Mouse (Mus musculus): Measurements from ENCODE around the gene Gng4. TPM values are rescaled to one million over a fixed set of nuclear protein-coding genes. Genes with fewer than 3 reads are reported as not detected.

Gene Gng4
- total RNA-seq, 4 experiments from 2014 or later: 0.22 to 0.41 (median 0.31) TPM

- DNase-seq (ENCODE audit: low spot score): no peak
Observed at GRCm38 (mm10) chr13:13818696-13819095, 34.8 kb downstream of the Gng4 start.

- no peak for DNase-seq (ENCODE audit: low spot score)
Observed at GRCm38 (mm10) chr13:13820234-13821123, 36.6 kb downstream of the Gng4 start.

GRCm38 (mm10) chr13:13824946-13825345 lies 41.1 kb downstream of the Gng4 start:
- no peak for DNase-seq (ENCODE audit: low spot score)

GRCm38 (mm10) chr13:13826533-13826932 lies 42.7 kb downstream of the Gng4 start:
- DNase-seq (ENCODE audit: low spot score): no peak

GRCm38 (mm10) chr13:13828125-13828524 lies 44.3 kb downstream of the Gng4 start:
- no peak for DNase-seq (ENCODE audit: low spot score)

- DNase-seq (ENCODE audit: low spot score): no peak
Observed at GRCm38 (mm10) chr13:13830469-13831074, 46.7 kb downstream of the Gng4 start.

GRCm38 (mm10) chr13:13835180-13835579 lies 51.3 kb downstream of the Gng4 start:
- no peak for DNase-seq (ENCODE audit: low spot score)

- no peak for DNase-seq (ENCODE audit: low spot score)
Observed at GRCm38 (mm10) chr13:13845021-13845420, 61.2 kb downstream of the Gng4 start.

- DNase-seq (ENCODE audit: low spot score): no peak
Observed at GRCm38 (mm10) chr13:13847075-13847599, 63.3 kb downstream of the Gng4 start.

GRCm38 (mm10) chr13:13857190-13857589 lies 73.3 kb downstream of the Gng4 start:
- no peak for DNase-seq (ENCODE audit: low spot score)

- DNase-seq (ENCODE audit: low spot score): no peak
Observed at GRCm38 (mm10) chr13:13862346-13862745, 78.5 kb downstream of the Gng4 start.

GRCm38 (mm10) chr13:13862941-13863340 lies 79.1 kb downstream of the Gng4 start:
- DNase-seq (ENCODE audit: low spot score): no peak

GRCm38 (mm10) chr13:13866339-13866738 lies 82.5 kb downstream of the Gng4 start:
- no peak for DNase-seq (ENCODE audit: low spot score)

- DNase-seq (ENCODE audit: low spot score): no peak
Observed at GRCm38 (mm10) chr13:13867078-13867759, 83.4 kb downstream of the Gng4 start.

- no peak for DNase-seq (ENCODE audit: low spot score)
Observed at GRCm38 (mm10) chr13:13867922-13868321, 84.1 kb downstream of the Gng4 start.

Other genes with a start within 250 kb of the Gng4 start
- 1 to 10 TPM; 6.1 to 9.4 (median 7.7) TPM for gene Lyst, start 193.7 kb upstream of the Gng4 start, total RNA-seq (2022)
- 10 to 100 TPM; 25.6 to 33.4 (median 29.0) TPM for gene B3galnt2, start 170.4 kb downstream of the Gng4 start, total RNA-seq (2022)

Data from heart, adult 8-10 months (tissue).